Mouse (Mus musculus): ENCODE results near the gene Olfr1447.

Olfr1447 gene

DNA sequence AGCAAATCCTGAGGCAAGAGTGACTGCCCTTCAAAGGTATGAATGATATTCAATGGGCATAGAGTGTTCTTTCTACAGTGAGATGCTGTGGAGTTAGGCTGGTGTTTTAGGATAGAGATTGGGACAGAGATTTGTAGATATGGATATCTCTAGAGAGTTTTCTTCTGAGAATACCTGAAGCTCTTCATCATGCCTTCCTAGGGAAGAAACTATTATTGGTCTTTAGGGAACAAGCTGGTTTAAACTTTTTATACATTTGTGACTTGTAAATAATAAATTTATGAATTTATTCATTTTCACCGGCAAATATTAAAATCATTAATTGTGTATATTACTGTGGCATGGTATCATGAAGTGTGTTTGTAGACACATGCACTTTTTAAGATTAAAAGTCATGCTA is at the start of gene Olfr1447:
TSS of gene Olfr1447 (minus strand) at position 101 of the 400 bp plus-strand sequence.
- DNase-seq: no peak

DNA sequence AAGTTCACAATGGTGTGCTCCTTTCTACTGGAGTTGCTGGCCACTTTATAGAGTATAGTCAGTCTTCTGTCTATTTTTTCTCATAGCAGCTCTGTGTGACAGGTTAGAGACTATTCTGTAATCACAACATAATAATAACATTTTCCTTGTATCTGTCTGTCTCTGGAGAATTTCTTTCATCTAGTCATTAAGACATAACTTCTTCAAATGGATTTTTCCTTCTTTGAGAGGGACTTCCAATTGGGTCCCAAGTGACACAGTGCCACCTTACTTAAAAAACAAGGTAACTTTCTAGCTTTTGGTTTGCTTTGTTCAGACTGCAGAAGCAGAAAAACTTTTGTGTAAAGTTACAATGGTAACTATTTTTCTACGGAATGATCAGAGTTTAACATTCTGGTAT is 46.4 kb upstream of the Olfr1447 start, which contains the start of gene Olfr1450:
TSS of gene Olfr1450 (plus strand) at position 301 of the 400 bp plus-strand sequence.
- no peak for DNase-seq

DNA sequence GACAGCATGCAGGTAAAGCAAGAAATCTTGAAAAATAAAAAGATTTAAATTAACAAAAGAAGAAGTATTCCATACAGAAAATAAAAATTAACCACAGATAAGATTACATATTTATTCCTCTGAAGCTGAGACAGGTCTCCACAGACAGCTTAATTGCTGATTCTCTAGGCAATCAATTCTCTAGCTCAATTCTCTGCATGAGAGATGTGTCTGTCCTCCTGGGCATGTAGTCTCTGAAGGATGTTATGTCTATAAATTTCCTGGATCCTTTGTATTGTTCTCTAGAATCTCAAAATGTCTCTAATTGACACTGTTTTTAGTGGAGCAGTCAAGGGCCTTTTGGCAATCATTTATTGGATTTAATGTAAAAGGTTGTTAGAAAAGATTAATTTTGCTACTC is 27.0 kb upstream of the Olfr1447 start, which contains the start of gene Olfr1449:
TSS of gene Olfr1449 (plus strand) at position 301 of the 400 bp plus-strand sequence.
- DNase-seq: no peak

DNA sequence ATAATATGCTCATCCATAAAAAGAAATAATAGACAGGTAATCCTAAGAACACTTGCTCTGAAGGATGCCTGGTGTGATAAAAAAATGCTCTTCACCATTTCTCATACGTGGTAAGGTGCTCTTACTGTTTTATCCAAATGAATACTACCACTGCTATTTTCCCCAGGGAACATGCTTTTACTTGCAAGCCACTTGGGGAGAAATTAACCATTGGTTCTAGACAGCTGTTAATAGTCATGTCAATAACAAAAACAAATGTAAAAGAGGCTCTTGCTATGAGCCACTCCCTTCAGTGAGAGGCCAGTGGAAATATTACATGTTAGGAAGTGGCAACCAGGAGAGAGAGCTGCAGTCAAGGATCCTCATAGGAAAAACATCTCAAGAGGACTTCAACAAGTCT is 20.8 kb upstream of the Olfr1447 start, which contains the start of gene Olfr1448:
TSS of gene Olfr1448 (minus strand) at position 101 of the 400 bp plus-strand sequence.
- no peak for DNase-seq

DNA sequence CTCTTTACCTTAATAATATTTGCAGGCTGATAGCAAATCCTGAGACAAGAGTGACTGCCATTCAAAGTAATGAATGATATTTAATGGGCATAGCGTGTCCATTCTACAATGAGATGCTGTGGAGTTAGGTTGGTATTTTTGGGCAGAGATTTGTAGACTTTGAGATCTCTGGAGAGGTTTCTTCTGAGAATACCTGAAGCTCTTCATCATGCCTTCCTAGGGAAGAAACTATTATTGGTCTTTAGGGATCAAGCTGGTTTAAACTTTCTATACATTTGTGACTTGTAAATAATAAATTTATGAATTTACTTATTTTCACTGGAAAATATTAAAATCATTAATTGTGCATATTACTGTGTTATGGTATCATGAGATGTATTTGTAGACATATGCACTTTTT is 10.1 kb downstream of the Olfr1447 start, which contains the start of gene Olfr1446:
TSS of gene Olfr1446 (minus strand) at position 101 of the 400 bp plus-strand sequence.
- no peak for DNase-seq

DNA sequence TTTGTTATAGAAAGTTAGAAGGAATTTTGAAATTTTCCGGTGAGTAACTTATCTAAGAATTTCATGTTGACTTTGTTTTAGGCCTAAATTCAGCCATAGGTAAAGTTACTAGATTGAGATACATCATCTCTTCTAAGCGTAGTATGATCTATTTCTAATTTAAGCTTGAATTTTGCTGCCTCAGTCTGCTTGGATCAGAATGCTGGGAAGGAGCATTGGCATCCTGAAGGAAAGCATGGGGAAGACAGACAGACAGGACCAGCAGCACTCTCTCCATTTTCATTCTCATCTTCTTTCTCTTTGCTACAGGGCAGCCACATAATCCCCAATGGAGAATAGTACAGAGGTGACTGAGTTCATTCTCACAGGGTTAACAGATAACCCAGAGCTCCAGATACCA is 20.0 kb downstream of the Olfr1447 start, which contains the start of gene Olfr1445:
TSS of gene Olfr1445 (plus strand) at position 301 of the 400 bp plus-strand sequence.
- DNase-seq: no peak

DNA sequence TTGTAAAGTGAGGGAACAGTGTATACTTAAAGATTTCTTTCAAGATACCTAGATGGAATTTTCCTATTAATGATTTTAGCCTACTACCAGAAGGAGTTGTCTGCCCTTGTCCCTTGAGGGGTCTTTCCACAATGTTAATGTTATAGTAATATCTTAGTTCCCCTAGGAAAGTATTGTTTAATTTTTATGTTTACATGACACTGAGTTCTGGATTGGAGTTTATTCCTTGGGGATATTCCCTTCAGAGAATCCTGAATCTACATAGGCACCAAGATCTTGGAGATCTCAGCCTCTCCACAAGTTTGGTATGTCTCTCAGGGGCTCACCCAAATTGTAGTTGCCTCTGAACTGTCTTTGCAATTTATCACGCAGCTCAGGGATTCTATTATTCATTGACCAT is 46.6 kb downstream of the Olfr1447 start, which contains the start of gene Olfr1444:
TSS of gene Olfr1444 (plus strand) at position 301 of the 400 bp plus-strand sequence.
- no peak for DNase-seq

All from heart, adult 11 months (tissue).